Mouse (Mus musculus) spleen, postnatal 4 days (tissue): ENCODE results near the gene Alkal2.

ENCODE experiments used
- DNase-seq, 2 experiments: peaks; one replicate each; pipeline ENCODE4 v3.0.0; 2022; ENCODE audit warnings: low spot score in 2 of 2

Alkal2 gene

GRCm38 (mm10) chr12:30883986-30884621 is at the start of gene Alkal2:
TSS of gene Alkal2 (plus strand) at chr12:30884322.
- DNase-seq, result no peak

DNA sequence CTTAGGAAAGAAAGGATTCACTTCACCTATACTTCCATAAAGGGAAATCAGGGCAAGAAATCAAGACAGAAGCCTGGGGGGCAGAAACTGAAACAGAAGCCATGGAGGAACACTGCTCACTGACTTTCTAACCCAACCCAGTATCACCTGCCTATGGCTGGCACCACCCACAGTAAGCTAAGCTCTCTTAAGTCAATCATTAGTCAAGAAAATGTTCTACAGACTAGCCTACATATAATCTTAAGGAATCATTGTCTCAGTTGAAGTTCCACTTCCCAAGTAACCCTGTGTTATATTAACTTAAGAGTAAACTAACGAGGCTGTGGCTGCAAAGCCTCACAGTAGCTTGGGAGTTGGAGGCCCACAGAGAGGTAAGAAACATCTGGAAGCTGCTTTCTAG is 35.6 kb upstream of the Alkal2 start:
- DNase-seq, result no peak

- DNase-seq, result no peak
Measured at GRCm38 (mm10) chr12:30850902-30851301, 33.2 kb upstream of the Alkal2 start.

DNA sequence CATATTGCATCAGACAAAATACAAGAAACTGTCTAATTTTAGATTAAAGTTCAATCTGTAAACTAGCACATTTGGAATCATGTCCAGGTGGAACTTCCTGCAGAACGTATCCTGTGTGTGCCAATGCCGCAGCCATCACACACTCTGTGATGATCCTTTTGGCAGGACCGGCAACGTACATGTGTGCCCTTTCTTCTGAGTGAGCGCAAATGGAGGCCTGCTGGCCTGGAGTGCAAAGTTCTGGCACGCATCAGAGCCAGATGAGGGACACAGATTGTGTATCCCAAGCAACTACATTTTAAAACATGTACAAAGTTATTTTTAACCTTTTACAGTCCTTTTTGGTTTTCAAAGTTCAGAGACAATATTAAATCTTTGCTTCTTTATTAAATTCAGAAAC is 32.3 kb upstream of the Alkal2 start:
- no peak for DNase-seq

DNA sequence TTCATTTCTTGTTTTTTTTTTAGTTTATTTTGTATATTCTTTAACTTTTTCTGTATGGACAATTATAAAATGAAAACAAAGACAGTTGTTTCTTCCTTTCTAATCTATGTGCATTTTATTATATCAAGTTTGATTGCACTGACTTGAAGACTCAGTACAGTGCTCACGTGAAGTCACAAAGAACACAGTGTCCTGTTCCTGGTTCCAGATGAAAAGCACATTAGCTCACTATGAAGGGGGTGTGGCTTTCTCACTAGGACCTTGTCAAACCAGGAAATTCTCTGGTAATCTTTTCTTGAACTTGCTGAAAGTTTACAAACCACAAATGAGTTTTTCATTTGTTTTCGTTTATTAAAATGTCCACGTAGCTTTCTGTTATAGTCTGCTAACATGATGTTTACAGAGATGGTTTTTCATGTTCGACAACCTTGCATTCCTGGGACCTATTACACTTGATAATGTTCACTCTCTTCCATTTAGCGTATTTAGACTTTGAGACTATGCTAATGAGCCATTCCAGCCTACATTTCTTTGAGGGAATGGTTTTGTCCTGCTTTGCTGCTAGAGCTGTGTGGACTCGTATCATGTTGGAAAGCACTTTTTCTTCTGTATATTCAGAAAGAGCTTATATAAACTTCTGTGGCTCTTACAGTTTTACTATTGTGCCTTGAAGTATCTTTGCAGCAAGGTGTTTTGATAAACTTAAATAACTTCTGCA is 28.5 kb upstream of the Alkal2 start:
- DNase-seq, result no peak

DNA sequence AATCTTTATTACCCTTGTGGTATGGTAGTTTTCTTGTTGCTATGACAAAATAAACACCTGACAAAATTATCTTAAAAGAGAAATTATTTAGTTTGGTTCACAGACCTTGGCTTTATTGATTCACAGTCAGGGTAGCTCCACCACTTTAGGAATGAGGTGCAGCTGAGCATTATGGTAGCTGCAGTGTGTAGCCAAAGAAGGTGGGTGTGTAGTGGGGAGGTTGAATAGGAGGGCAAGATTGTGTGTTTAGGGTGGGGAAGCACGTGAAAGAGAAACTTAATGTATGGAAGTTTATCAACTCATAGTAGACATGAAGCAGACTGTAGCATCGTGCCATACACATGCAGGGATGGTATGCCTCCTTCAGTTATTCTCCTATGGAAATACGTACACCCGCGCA is 27.9 kb upstream of the Alkal2 start:
- no peak for DNase-seq

DNA sequence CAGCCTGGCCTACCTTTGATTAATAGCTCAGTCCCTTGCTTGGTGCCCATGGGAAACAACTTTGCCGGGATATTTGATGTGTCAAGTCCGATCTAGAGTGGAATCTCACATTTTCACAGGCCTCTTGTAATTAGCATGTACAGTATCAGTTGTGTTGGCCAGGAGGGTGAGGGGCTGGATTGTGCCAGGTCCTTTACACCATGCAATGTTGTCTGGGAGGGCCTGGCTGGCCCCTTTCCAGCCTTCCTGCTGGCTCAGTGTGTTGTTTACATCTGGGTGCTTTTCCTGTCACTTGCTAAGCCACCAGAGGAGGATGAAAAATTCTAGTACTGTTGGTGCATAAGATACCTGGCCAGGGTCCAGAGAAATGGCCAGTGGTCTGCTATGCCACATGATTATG is 19.8 kb upstream of the Alkal2 start:
- DNase-seq, result no peak

GRCm38 (mm10) chr12:30865781-30866180 is 18.3 kb upstream of the Alkal2 start:
- DNase-seq, result no peak

- DNase-seq, result no peak
Measured at GRCm38 (mm10) chr12:30879447-30879846, 4.7 kb upstream of the Alkal2 start.

DNA sequence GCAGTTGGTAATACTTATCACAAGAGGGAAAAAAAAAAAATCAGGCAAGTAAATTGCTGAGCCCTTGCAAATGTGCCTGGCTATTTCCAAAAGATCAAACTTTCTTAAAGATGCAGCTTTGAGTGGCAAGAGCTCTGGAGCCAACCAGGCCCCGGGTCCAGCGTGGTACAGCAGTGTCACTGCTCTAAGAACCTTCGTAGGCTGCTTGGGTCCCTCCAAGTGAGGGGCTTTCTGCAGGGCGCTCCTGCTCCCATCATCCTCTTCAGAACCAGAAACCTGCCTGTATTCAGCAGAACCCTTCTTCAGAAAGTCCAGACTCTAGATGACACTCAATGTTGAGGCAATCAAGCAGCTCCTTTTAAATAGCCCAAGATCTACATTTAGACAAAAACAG is 533 bp upstream of the Alkal2 start:
- no peak for DNase-seq

DNA sequence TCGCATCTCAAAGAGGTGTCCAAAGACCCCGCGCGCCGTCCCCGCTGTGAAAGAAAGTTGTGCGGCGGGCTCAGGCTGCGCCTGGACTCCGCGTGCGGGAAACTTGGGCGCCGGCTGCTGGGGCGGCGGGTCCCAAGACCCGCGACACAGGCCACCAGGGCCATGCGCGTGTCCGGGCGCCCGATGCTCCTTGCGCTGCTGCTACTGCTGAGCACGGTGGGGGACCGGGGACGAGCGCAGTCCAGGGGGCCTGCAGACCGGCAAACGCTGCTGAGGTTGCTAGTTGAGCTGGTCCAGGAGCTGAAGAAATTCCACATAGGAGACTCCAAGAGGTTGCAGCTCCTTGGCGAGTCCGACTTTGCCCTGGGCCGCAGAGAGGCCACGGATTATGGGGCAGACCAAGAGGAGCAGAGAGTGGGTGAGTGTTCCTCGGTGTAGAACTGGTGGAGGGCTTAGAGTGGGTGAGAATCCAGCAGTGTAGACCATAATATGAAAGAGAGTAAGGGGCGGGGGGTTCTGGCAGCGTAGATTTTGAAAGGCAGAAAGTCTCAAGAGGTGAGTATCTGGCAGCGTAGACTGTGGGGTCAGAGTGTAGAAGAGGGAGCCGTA is 604 bp downstream of the Alkal2 start:
- DNase-seq, result no peak

DNA sequence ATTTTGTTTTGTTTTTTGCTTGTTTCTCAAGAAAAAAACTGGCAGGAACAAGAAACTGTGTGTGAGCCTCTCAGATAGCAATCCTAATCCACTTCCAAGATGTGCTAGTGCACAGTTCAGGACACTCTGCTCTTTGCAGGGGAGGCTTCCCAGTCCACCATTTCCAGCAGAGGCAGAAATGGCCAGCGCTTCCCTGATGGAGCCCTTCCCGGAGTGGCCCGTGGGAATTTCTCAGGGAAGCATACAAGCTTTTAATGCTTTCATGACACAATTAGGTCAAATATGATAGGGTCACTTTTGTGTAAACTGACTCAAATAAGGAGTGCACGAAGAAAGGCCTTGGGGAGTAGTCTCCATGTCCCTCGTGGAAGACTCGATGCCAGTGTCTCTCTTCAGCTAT is 1.8 kb downstream of the Alkal2 start:
- DNase-seq, result no peak

DNA sequence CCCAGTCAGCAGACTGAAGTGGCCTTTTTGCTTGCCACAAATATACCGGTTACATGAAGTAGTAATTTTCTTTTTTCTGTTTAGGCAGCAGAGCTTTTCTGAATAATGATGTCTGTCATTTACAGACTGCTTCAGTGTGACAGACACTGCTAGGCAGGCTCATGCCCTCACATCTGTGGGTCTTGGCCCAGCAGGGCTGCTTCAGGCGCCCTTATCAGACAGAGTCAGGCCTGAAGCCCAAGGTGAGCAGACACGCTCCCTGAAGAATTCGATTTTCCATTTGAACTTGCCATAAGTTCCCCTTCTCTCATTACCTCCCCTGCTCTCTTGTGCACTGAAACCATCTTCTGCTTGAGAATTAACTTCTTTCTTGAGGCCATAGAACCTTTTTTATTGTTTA is 3.9 kb downstream of the Alkal2 start:
- no peak for DNase-seq

GRCm38 (mm10) chr12:30890067-30890466 is 5.9 kb downstream of the Alkal2 start:
- peak; percentile 62 to 76 for DNase-seq

GRCm38 (mm10) chr12:30891438-30891837 is 7.3 kb downstream of the Alkal2 start:
- DNase-seq, result no peak

GRCm38 (mm10) chr12:30897039-30897438 is 12.9 kb downstream of the Alkal2 start:
- no peak for DNase-seq

- peak in 1 of 2 experiments; percentile 56 for DNase-seq
Measured at GRCm38 (mm10) chr12:30908658-30909057, 24.5 kb downstream of the Alkal2 start.

GRCm38 (mm10) chr12:30909881-30910280 is 25.8 kb downstream of the Alkal2 start:
- peak; percentile 68 to 72 for DNase-seq

DNA sequence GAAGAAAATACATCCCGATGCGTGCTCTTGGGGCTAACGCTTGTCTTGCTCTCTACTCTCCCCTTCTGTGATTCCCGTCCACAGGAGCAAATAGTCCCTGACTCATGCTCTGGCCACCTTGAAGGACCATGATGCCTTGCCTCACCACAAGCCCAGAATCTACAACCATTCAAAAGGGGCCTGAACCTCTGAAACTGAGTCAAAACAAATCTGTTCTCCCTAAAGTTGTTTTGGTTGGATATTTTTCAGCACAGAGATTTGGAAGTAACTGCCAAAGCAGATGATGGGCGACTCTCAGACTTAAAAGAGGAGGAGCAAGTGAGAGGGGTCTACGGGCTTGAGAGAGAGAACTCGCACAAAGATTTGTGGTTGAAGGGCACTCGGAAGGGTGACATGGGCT is 26.7 kb downstream of the Alkal2 start:
- DNase-seq, result no peak

- DNase-seq, result peak; percentile 98 to 99
Measured at GRCm38 (mm10) chr12:30911261-30912047, 27.3 kb downstream of the Alkal2 start, which contains the start of the genes Acp1 and Sh3yl1. TSS of gene Acp1 (minus strand) at chr12:30911589. TSS of gene Sh3yl1 (plus strand) at chr12:30911668.

DNA sequence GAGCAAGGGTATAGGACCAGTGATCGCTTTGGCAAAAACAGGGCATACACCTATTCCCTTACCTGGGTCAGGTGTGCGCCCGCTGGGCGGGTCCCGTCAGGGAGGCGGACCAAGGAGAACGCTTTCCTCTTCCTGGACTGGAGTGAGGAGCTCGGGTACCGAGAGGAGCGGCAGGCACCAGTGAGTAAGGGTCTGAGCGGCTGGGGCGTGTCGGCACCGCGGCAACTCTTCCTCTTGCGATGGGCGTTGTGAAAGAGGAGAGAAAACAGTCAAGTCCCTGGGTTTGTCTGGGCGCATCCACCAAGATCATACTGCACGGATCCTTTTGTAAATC is 27.9 kb downstream of the Alkal2 start:
- peak; percentile 51 to 83 for DNase-seq

GRCm38 (mm10) chr12:30912840-30913239 is 28.7 kb downstream of the Alkal2 start:
- no peak for DNase-seq
